In the genomic region with DNA sequence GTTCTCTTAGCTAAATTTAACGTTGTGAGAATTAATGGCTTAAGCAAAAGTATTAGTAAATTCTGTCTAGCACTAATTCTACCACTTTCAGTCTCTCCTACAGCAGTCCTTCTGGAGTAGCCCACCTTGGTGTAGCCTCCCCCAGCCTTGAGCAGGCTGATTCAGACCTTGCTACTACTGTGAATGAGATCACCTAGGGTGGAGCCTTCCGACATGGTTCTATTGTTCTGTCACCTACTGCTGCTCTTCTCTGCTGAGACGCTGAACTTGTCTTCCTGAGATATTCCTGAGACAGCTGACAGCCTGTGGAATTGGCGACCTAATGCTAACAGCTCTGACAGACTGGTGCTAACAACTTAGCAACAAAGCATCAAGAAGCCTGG, we compare ENCODE assay signal across 27 mouse cellular contexts. TPM values are rescaled to one million over a fixed set of nuclear protein-coding genes. Genes with fewer than 3 reads are reported as not detected.
DNase-seq lines count a peak whose midpoint lies in the region; ATAC-seq and TF ChIP-seq lines count a peak whose summit lies in the region.
"Had no signal": no experiment of that assay in that cellular context is flagged by ENCODE, and none has a peak within 500 bp of the region (broad histone marks: within the 10 kb centered on the region; RNA-seq: fewer than 3 reads in every experiment).

No protein-coding gene starts in this region.

- H3K36me3 ChIP-seq in embryonic facial prominence, embryonic 15.5 days, result no peaks in the 10 kb centered on the region
- H3K36me3 ChIP-seq in embryonic facial prominence, embryonic 10.5 days (replicated peaks), result no peaks in the 10 kb centered on the region
- H3K36me3 ChIP-seq in heart, embryonic 10.5 days, result no peaks in the 10 kb centered on the region
- no peaks in the 10 kb centered on the region for H3K36me3 ChIP-seq in lung, embryonic 14.5 days (ENCODE audit: insufficient read depth)
- no peaks in the 10 kb centered on the region for H3K36me3 ChIP-seq in stomach, embryonic 15.5 days
- H3K36me3 ChIP-seq: forebrain, embryonic 15.5 days; G1E; hindbrain, embryonic 15.5 days; limb, embryonic 12.5 days; liver, embryonic 13.5 days; neural tube, embryonic 15.5 days had no signal

- TF ChIP-seq CTCF in lung, embryonic 14.5 days (IDR thresholded peaks at IDR 0.05; ENCODE audit: low read depth), result no peak
- no peak for TF ChIP-seq CTCF in lung, adult 2 months (IDR thresholded peaks at IDR 0.05; ENCODE audit: insufficient read depth, low read length)

- peaks cover 26% of the 10 kb centered on the region for H3K4me1 ChIP-seq in embryonic facial prominence, embryonic 15.5 days
- H3K4me1 ChIP-seq in embryonic facial prominence, embryonic 10.5 days, result peaks cover 31% of the 10 kb centered on the region
- peaks cover 33% of the 10 kb centered on the region for H3K4me1 ChIP-seq in heart, embryonic 10.5 days
- peaks cover 37% of the 10 kb centered on the region for H3K4me1 ChIP-seq in lung, embryonic 14.5 days (ENCODE audit: insufficient read depth)
- peaks cover 5% of the 10 kb centered on the region for H3K4me1 ChIP-seq in lung, adult 2 months (ENCODE audit: control insufficient read depth, insufficient read depth, low read length)
- H3K4me1 ChIP-seq in stomach, embryonic 15.5 days, result peaks cover 6% of the 10 kb centered on the region; the same call in 1 of the 2 replicates

- no peak overlapping the region for H3K4me2 ChIP-seq in embryonic facial prominence, embryonic 15.5 days (replicated peaks)
- H3K4me2 ChIP-seq in lung, embryonic 14.5 days, result no peak overlapping the region
- H3K4me2 ChIP-seq in stomach, embryonic 15.5 days, result no peak overlapping the region
- H3K4me2 ChIP-seq: forebrain, embryonic 15.5 days; hindbrain, embryonic 15.5 days; limb, embryonic 12.5 days; liver, embryonic 13.5 days; neural tube, embryonic 15.5 days had no signal

- no peak overlapping the region for H3K9ac ChIP-seq in embryonic facial prominence, embryonic 15.5 days
- H3K9ac ChIP-seq in lung, embryonic 14.5 days, result no peak overlapping the region
- no peak overlapping the region for H3K9ac ChIP-seq in stomach, embryonic 15.5 days
- H3K9ac ChIP-seq: forebrain, embryonic 15.5 days; hindbrain, embryonic 15.5 days; limb, embryonic 12.5 days; liver, embryonic 13.5 days; neural tube, embryonic 15.5 days had no signal

- no peak for DNase-seq in embryonic facial prominence, embryonic 10.5 days (ENCODE audit: low spot score)
- DNase-seq in heart, embryonic 10.5 days (ENCODE audit: low spot score), result no peak
- no peak for DNase-seq in heart, postnatal 36 days
- no peak for DNase-seq in lung, embryonic 14.5 days
- DNase-seq in lung, adult 2 months, result no peak
- DNase-seq in urinary bladder, adult 18-20 months (ENCODE audit: low spot score in 2 of 2), result no peak
- DNase-seq: adrenal gland, postnatal 14 days; cerebellum, adult 11 months; cerebellum, postnatal 10 days; heart, postnatal 4 days; kidney, adult 18-20 months; kidney, postnatal 25 days; layer of hippocampus, adult 9-11 months; liver, embryonic 13.5 days; lung, postnatal 4 days; right cerebral cortex, postnatal 14 days had no signal

- H3K4me3 ChIP-seq in embryonic facial prominence, embryonic 15.5 days (replicated peaks), result no peak overlapping the region
- no peak overlapping the region for H3K4me3 ChIP-seq in embryonic facial prominence, embryonic 10.5 days
- H3K4me3 ChIP-seq in heart, embryonic 10.5 days, result no peak overlapping the region
- no peak overlapping the region for H3K4me3 ChIP-seq in lung, embryonic 14.5 days (ENCODE audit: low read depth, low read length)
- H3K4me3 ChIP-seq in lung, adult 2 months (replicated peaks; ENCODE audit: extremely low read depth, low read depth, low read length), result no peak overlapping the region
- no peak overlapping the region for H3K4me3 ChIP-seq in stomach, embryonic 15.5 days (replicated peaks)
- H3K4me3 ChIP-seq: forebrain, embryonic 15.5 days; hindbrain, embryonic 15.5 days; left cerebral cortex, adult 2 months; limb, embryonic 12.5 days; liver, embryonic 13.5 days; neural tube, embryonic 15.5 days had no signal

- intact Hi-C loops in heart, postnatal 36 days (cut with DNase I), result no loop called here

- WGBS in embryonic facial prominence, embryonic 15.5 days, result 52% methylated on average over 4 of the region's 4 CpGs
- 64% methylated on average over 4 of the region's 4 CpGs for WGBS in embryonic facial prominence, embryonic 10.5 days
- 33% methylated on average over 4 of the region's 4 CpGs for WGBS in heart, embryonic 10.5 days
- whole genome bisulfite sequencing in lung, embryonic 14.5 days, result 28% methylated on average over 4 of the region's 4 CpGs
- 27% methylated on average over 4 of the region's 4 CpGs for WGBS in lung, adult 2 months
- WGBS in stomach, embryonic 15.5 days, result 33% methylated on average over 4 of the region's 4 CpGs

- no peak for TF ChIP-seq POLR2A in lung, adult 2 months (IDR thresholded peaks at IDR 0.05; ENCODE audit: borderline replicate concordance, extremely low read depth, low read depth, low read length)

- H3K27me3 ChIP-seq in embryonic facial prominence, embryonic 15.5 days, result no peaks in the 10 kb centered on the region
- H3K27me3 ChIP-seq in embryonic facial prominence, embryonic 10.5 days (replicated peaks; ENCODE audit: low read depth, poor library complexity, severe bottlenecking), result no peaks in the 10 kb centered on the region
- no peaks in the 10 kb centered on the region for H3K27me3 ChIP-seq in heart, embryonic 10.5 days (ENCODE audit: insufficient read depth, poor library complexity, severe bottlenecking)
- no peaks in the 10 kb centered on the region for H3K27me3 ChIP-seq in lung, embryonic 14.5 days (ENCODE audit: insufficient read depth, low read length)
- no peaks in the 10 kb centered on the region for H3K27me3 ChIP-seq in stomach, embryonic 15.5 days (replicated peaks)
- H3K27me3 ChIP-seq: forebrain, embryonic 15.5 days; hindbrain, embryonic 15.5 days; limb, embryonic 12.5 days; liver, embryonic 13.5 days; neural tube, embryonic 15.5 days had no signal

- H3K27ac ChIP-seq in embryonic facial prominence, embryonic 15.5 days (replicated peaks), result peak overlapping the region; percentile 24; the same call in 1 of the 2 replicates
- no peak overlapping the region for H3K27ac ChIP-seq in embryonic facial prominence, embryonic 10.5 days (replicated peaks)
- H3K27ac ChIP-seq in heart, embryonic 10.5 days, result peak overlapping the region; percentile 49; the same call in 1 of the 2 replicates
- peak overlapping the region; percentile 85 for H3K27ac ChIP-seq in lung, embryonic 14.5 days (ENCODE audit: low read depth)
- H3K27ac ChIP-seq in stomach, embryonic 15.5 days, result peak overlapping the region; percentile 45; the same call in 1 of the 2 replicates
- H3K27ac ChIP-seq: forebrain, embryonic 15.5 days; hindbrain, embryonic 15.5 days; left cerebral cortex, adult 2 months; limb, embryonic 12.5 days; liver, embryonic 13.5 days; neural tube, embryonic 15.5 days had no signal

- H3K9me3 ChIP-seq in embryonic facial prominence, embryonic 15.5 days (replicated peaks), result no peaks in the 10 kb centered on the region
- H3K9me3 ChIP-seq in embryonic facial prominence, embryonic 10.5 days, result no peaks in the 10 kb centered on the region
- no peaks in the 10 kb centered on the region for H3K9me3 ChIP-seq in heart, embryonic 10.5 days
- H3K9me3 ChIP-seq in lung, embryonic 14.5 days (ENCODE audit: low read depth, low read length), result no peaks in the 10 kb centered on the region
- H3K9me3 ChIP-seq in stomach, embryonic 15.5 days, result no peaks in the 10 kb centered on the region
- H3K9me3 ChIP-seq: forebrain, embryonic 15.5 days; G1E; hindbrain, embryonic 15.5 days; limb, embryonic 12.5 days; liver, embryonic 13.5 days; neural tube, embryonic 15.5 days had no signal

- ATAC-seq in embryonic facial prominence, embryonic 15.5 days (ENCODE audit: insufficient number of reproducible peaks, low FRiP score, low TSS enrichment, low read depth), result no peak
- ATAC-seq in lung, embryonic 14.5 days (ENCODE audit: insufficient read depth), result no peak
- ATAC-seq in stomach, embryonic 15.5 days (ENCODE audit: insufficient read depth, low FRiP score, low read depth), result no peak
- ATAC-seq: midbrain, embryonic 16.5 days had no signal

RNA-seq across cellular contexts. Expression of gene Adh6a, which starts 8.6 kb away (rescaled TPM):
- polyA plus RNA-seq in embryonic facial prominence, embryonic 15.5 days (2015; fragmentation: Nextera tagmentation; extraction: Ambion mirVana), result 0.40 TPM in 1 of 2 replicates, not detected in the other
- not detected in 2 replicates for polyA plus RNA-seq in embryonic facial prominence, embryonic 10.5 days (2016; fragmentation: Nextera tagmentation; extraction: Ambion mirVana)
- 0.17 TPM in 1 of 2 replicates, not detected in the other for polyA plus RNA-seq in heart, embryonic 10.5 days (2016; fragmentation: Nextera tagmentation; extraction: Ambion mirVana)
- not detected for total RNA-seq in heart, postnatal 36 days (2021)
- polyA plus RNA-seq in lung, embryonic 14.5 days (2014; fragmentation: Nextera tagmentation; extraction: Ambion mirVana), result 0.14 and 0.62 TPM in 2 replicates
- polyA plus RNA-seq in lung, adult 2 months (2012; rRNA removed), result 0.11 TPM in 1 of 2 replicates, not detected in the other
- polyA plus RNA-seq in stomach, embryonic 15.5 days (2015; fragmentation: Nextera tagmentation; extraction: Ambion mirVana), result 0.32 and 0.61 TPM in 2 replicates
- total RNA-seq: adrenal gland, postnatal 14 days; heart, postnatal 4 days; left cerebral cortex, adult 2 months had no signal
- polyA plus RNA-seq: forebrain, embryonic 15.5 days; G1E; hindbrain, embryonic 15.5 days; limb, embryonic 12.5 days; liver, embryonic 13.5 days; midbrain, embryonic 16.5 days; spleen, adult 2 months; stomach, embryonic 14.5 days had no signal

RNA-seq across cellular contexts. Expression of gene Adh6b, which starts 37.1 kb away (rescaled TPM):
- polyA plus RNA-seq in embryonic facial prominence, embryonic 15.5 days (2015; fragmentation: Nextera tagmentation; extraction: Ambion mirVana), result 1.2 and 1.3 TPM in 2 replicates
- polyA plus RNA-seq in embryonic facial prominence, embryonic 10.5 days (2016; fragmentation: Nextera tagmentation; extraction: Ambion mirVana), result 0.55 and 0.93 TPM in 2 replicates
- polyA plus RNA-seq in heart, embryonic 10.5 days (2016; fragmentation: Nextera tagmentation; extraction: Ambion mirVana), result 1.7 and 2.9 TPM in 2 replicates
- total RNA-seq in heart, postnatal 36 days (2021), result 1 to 10 TPM; 1.1 to 1.5 TPM
- polyA plus RNA-seq in lung, embryonic 14.5 days (2014; fragmentation: Nextera tagmentation; extraction: Ambion mirVana), result 0.30 TPM in 1 of 2 replicates, not detected in the other
- polyA plus RNA-seq in lung, adult 2 months (2012; rRNA removed), result not detected in 2 replicates
- polyA plus RNA-seq in stomach, embryonic 15.5 days (2015; fragmentation: Nextera tagmentation; extraction: Ambion mirVana), result 0.10 TPM in 1 of 2 replicates, not detected in the other
- total RNA-seq: left cerebral cortex, adult 2 months had no signal
- polyA plus RNA-seq: G1E; hindbrain, embryonic 15.5 days; spleen, adult 2 months; stomach, embryonic 14.5 days had no signal

RNA-seq across cellular contexts. Expression of gene Adh1, which starts 43.7 kb away (rescaled TPM):
- polyA plus RNA-seq in embryonic facial prominence, embryonic 15.5 days (2015; fragmentation: Nextera tagmentation; extraction: Ambion mirVana), result 30.5 and 31.6 TPM in 2 replicates
- polyA plus RNA-seq in embryonic facial prominence, embryonic 10.5 days (2016; fragmentation: Nextera tagmentation; extraction: Ambion mirVana), result not detected in 2 replicates
- polyA plus RNA-seq in heart, embryonic 10.5 days (2016; fragmentation: Nextera tagmentation; extraction: Ambion mirVana), result 0.99 and 1.0 TPM in 2 replicates
- 10 to 100 TPM; 36.9 to 67.4 TPM for total RNA-seq in heart, postnatal 36 days (2021)
- 883 and 968 TPM in 2 replicates for polyA plus RNA-seq in lung, embryonic 14.5 days (2014; fragmentation: Nextera tagmentation; extraction: Ambion mirVana)
- polyA plus RNA-seq in lung, adult 2 months (2012; rRNA removed), result 106 and 114 TPM in 2 replicates
- 40.9 and 130 TPM in 2 replicates for polyA plus RNA-seq in stomach, embryonic 15.5 days (2015; fragmentation: Nextera tagmentation; extraction: Ambion mirVana)
- polyA plus RNA-seq: G1E had no signal

Comparison
In these comparisons a context has a peak if more than half of its experiments do, and no peak if none do; other contexts are left out.
1. RNA of gene Adh1, which starts 43.7 kb away (polyA plus RNA-seq): 883 to 968 TPM in lung, embryonic 14.5 days, 106 to 114 TPM in lung, adult 2 months, 40.9 to 130 TPM in stomach, embryonic 15.5 days and 30.5 to 31.6 TPM in embryonic facial prominence, embryonic 15.5 days; 0.99 to 1.0 TPM in heart, embryonic 10.5 days and not detected in embryonic facial prominence, embryonic 10.5 days; every median in the first group is over 10 times any median in the second.